Comparison of ENCODE assay signal across 8 mouse cellular contexts in genomic region chr4:140617391-140618385, GRCm38 (mm10). TPM values are rescaled to one million over a fixed set of nuclear protein-coding genes. Genes with fewer than 3 reads are reported as not detected.
DNase-seq lines count a peak whose midpoint lies in the region; ATAC-seq lines count a peak whose summit lies in the region.

No protein-coding gene starts in this region.

- 67% methylated on average over 16 of the region's 16 CpGs for WGBS in forebrain, embryonic 14.5 days
- 61% methylated on average over 16 of the region's 16 CpGs for WGBS in hindbrain, embryonic 16.5 days
- 64% methylated on average over 16 of the region's 16 CpGs for WGBS in liver, embryonic 12.5 days (ENCODE audit: insufficient replicate concordance)
- WGBS in neural tube, embryonic 15.5 days: 66% methylated on average over 16 of the region's 16 CpGs

- H3K4me1 ChIP-seq in forebrain, embryonic 14.5 days (ENCODE audit: control insufficient read depth, insufficient read depth, low read length): peaks cover 7% of the 10 kb centered on the region
- peaks cover 11% of the 10 kb centered on the region for H3K4me1 ChIP-seq in hindbrain, embryonic 16.5 days (ENCODE audit: control insufficient read depth, insufficient read depth, low read depth, low read length)
- peaks cover 22% of the 10 kb centered on the region for H3K4me1 ChIP-seq in liver, embryonic 12.5 days
- H3K4me1 ChIP-seq in neural tube, embryonic 15.5 days: peaks cover 26% of the 10 kb centered on the region

- no peaks in the 10 kb centered on the region for H3K27me3 ChIP-seq in forebrain, embryonic 14.5 days (replicated peaks; ENCODE audit: control insufficient read depth, insufficient read depth, low read length)
- no peaks in the 10 kb centered on the region for H3K27me3 ChIP-seq in hindbrain, embryonic 16.5 days (replicated peaks; ENCODE audit: control insufficient read depth, insufficient read depth, low read length)
- no peaks in the 10 kb centered on the region for H3K27me3 ChIP-seq in liver, embryonic 12.5 days (replicated peaks)
- H3K27me3 ChIP-seq in neural tube, embryonic 15.5 days (replicated peaks): no peaks in the 10 kb centered on the region

- no peak overlapping the region for H3K9ac ChIP-seq in forebrain, embryonic 14.5 days (ENCODE audit: low read length)
- H3K9ac ChIP-seq in hindbrain, embryonic 16.5 days (ENCODE audit: low read depth, low read length): 0 out of 2 replicates have a peak overlapping the region, but pooled peaks have one; percentile 20
- no peak overlapping the region for H3K9ac ChIP-seq in liver, embryonic 12.5 days
- no peak overlapping the region for H3K9ac ChIP-seq in neural tube, embryonic 15.5 days (replicated peaks)

- DNase-seq in A20 (ENCODE audit: low read depth, low spot score): peak; percentile 18
- DNase-seq in adrenal gland, postnatal 25 days: peak; percentile 37
- peak; percentile 56 for DNase-seq in forebrain, embryonic 14.5 days (ENCODE audit: low spot score)
- DNase-seq in urinary bladder, postnatal 4 days (ENCODE audit: low spot score in 2 of 2): no peak
- DNase-seq in right cerebral cortex, postnatal 14 days: no peak

- H3K27ac ChIP-seq in forebrain, embryonic 14.5 days (ENCODE audit: low read depth, low read length): no peak overlapping the region
- H3K27ac ChIP-seq in hindbrain, embryonic 16.5 days (ENCODE audit: low read depth, low read length): peak overlapping the region; percentile 27
- no peak overlapping the region for H3K27ac ChIP-seq in liver, embryonic 12.5 days
- H3K27ac ChIP-seq in neural tube, embryonic 15.5 days (replicated peaks): peak overlapping the region; percentile 28

- no peak overlapping the region for H3K4me3 ChIP-seq in forebrain, embryonic 14.5 days (ENCODE audit: low read depth, low read length)
- H3K4me3 ChIP-seq in hindbrain, embryonic 16.5 days (ENCODE audit: low read length): no peak overlapping the region
- H3K4me3 ChIP-seq in liver, embryonic 12.5 days: no peak overlapping the region
- H3K4me3 ChIP-seq in neural tube, embryonic 15.5 days (replicated peaks): no peak overlapping the region

- no peak for ATAC-seq in forebrain, embryonic 14.5 days
- ATAC-seq in hindbrain, embryonic 16.5 days: peak; percentile 53
- ATAC-seq in liver, embryonic 12.5 days: 0 out of 2 replicates have a peak, but pooled peaks have one; percentile 25
- no peak for ATAC-seq in neural tube, embryonic 15.5 days (ENCODE audit: low FRiP score)

- H3K4me2 ChIP-seq in forebrain, embryonic 14.5 days (ENCODE audit: low read length): no peak overlapping the region
- H3K4me2 ChIP-seq in hindbrain, embryonic 16.5 days (ENCODE audit: low read length): no peak overlapping the region
- H3K4me2 ChIP-seq in liver, embryonic 12.5 days: no peak overlapping the region
- no peak overlapping the region for H3K4me2 ChIP-seq in neural tube, embryonic 15.5 days

- H3K36me3 ChIP-seq in forebrain, embryonic 14.5 days (ENCODE audit: control insufficient read depth, insufficient read depth, low read length): peaks cover 22% of the 10 kb centered on the region
- H3K36me3 ChIP-seq in hindbrain, embryonic 16.5 days (ENCODE audit: control insufficient read depth, insufficient read depth, low read length): no peaks in the 10 kb centered on the region
- no peaks in the 10 kb centered on the region for H3K36me3 ChIP-seq in liver, embryonic 12.5 days
- peaks cover 14% of the 10 kb centered on the region for H3K36me3 ChIP-seq in neural tube, embryonic 15.5 days

- no peaks in the 10 kb centered on the region for H3K9me3 ChIP-seq in forebrain, embryonic 14.5 days (replicated peaks; ENCODE audit: control insufficient read depth, low read length)
- no peaks in the 10 kb centered on the region for H3K9me3 ChIP-seq in hindbrain, embryonic 16.5 days (ENCODE audit: control insufficient read depth, low read length)
- no peaks in the 10 kb centered on the region for H3K9me3 ChIP-seq in liver, embryonic 12.5 days (replicated peaks)
- no peaks in the 10 kb centered on the region for H3K9me3 ChIP-seq in neural tube, embryonic 15.5 days (replicated peaks)

RNA-seq across cellular contexts. Expression of gene Arhgef10l, which starts 48.1 kb away (rescaled TPM):
- total RNA-seq in adrenal gland, postnatal 25 days (2021): 10.0 and 16.6 TPM in 2 replicates
- polyA plus RNA-seq in forebrain, embryonic 14.5 days (2014; fragmentation: Nextera tagmentation; extraction: Ambion mirVana): 15.0 and 17.7 TPM in 2 replicates
- 20.7 and 24.5 TPM in 2 replicates for polyA plus RNA-seq in hindbrain, embryonic 16.5 days (2015; fragmentation: Nextera tagmentation; extraction: Ambion mirVana)
- polyA plus RNA-seq in liver, embryonic 12.5 days (2016; fragmentation: Nextera tagmentation; extraction: Ambion mirVana): 3.5 and 3.7 TPM in 2 replicates
- polyA plus RNA-seq in neural tube, embryonic 15.5 days (2015; fragmentation: Nextera tagmentation; extraction: Ambion mirVana): 23.6 and 26.4 TPM in 2 replicates

Comparison
In these comparisons a context has a peak if more than half of its experiments do, and no peak if none do; other contexts are left out.
1. DNase-seq: peak in A20 (single experiment), adrenal gland, postnatal 25 days (single experiment) and forebrain, embryonic 14.5 days (single experiment); none in urinary bladder, postnatal 4 days (0 of 2) and right cerebral cortex, postnatal 14 days (single experiment).
2. ATAC-seq: peak in hindbrain, embryonic 16.5 days (single experiment) and liver, embryonic 12.5 days (single experiment); none in forebrain, embryonic 14.5 days (single experiment) and neural tube, embryonic 15.5 days (single experiment).
3. H3K27ac ChIP-seq: peak in hindbrain, embryonic 16.5 days (single experiment) and neural tube, embryonic 15.5 days (single experiment); none in forebrain, embryonic 14.5 days (single experiment) and liver, embryonic 12.5 days (single experiment).